Mouse (Mus musculus): ENCODE measurements around the gene Fam53b. TPM values are rescaled to one million over a fixed set of nuclear protein-coding genes. Genes with fewer than 3 reads are reported as not detected.
"Not testable (repeated sequence)": the region's sequence is repeated elsewhere in the genome, so short reads cannot be mapped to it uniquely, and the experiment has no call there.

Gene Fam53b
- polyA plus RNA-seq, 1 experiment, result 10.4 TPM

GRCm38 (mm10) chr7:132666516-132666915 is 147.2 kb downstream of the Fam53b start:
- no peaks in the 10 kb centered on the region for H3K27me3 ChIP-seq (ENCODE audit: control insufficient read depth, insufficient read depth, low read length, poor library complexity, severe bottlenecking)
- TF ChIP-seq EP300 (IDR thresholded peaks at IDR 0.05; ENCODE audit: insufficient read depth, low read depth, low read length) (no peak), CTCF (IDR thresholded peaks at IDR 0.05; ENCODE audit: low read depth, low read length) (no peak), POLR2A (IDR thresholded peaks at IDR 0.05; ENCODE audit: insufficient read depth, low read length) (no peak)
- H3K9me3 ChIP-seq (replicated peaks; ENCODE audit: control insufficient read depth, insufficient read depth, low read length, poor library complexity, severe bottlenecking), result no peaks in the 10 kb centered on the region
- H3K4me3 ChIP-seq (ENCODE audit: low read depth, low read length), result no peak overlapping the region
- no peak overlapping the region for H3K9ac ChIP-seq (ENCODE audit: low read depth, poor library complexity, severe bottlenecking)
- no peak overlapping the region for H3K27ac ChIP-seq (ENCODE audit: insufficient read depth, low read length)
- no peaks in the 10 kb centered on the region for H3K4me1 ChIP-seq (ENCODE audit: control insufficient read depth, insufficient read depth, low read length)
- H3K36me3 ChIP-seq (ENCODE audit: control insufficient read depth, insufficient read depth, low read length, poor library complexity, severe bottlenecking), result no peaks in the 10 kb centered on the region

GRCm38 (mm10) chr7:132665664-132666382 is 147.9 kb downstream of the Fam53b start:
- no peaks in the 10 kb centered on the region for H3K4me1 ChIP-seq (ENCODE audit: control insufficient read depth, insufficient read depth, low read length)
- H3K4me3 ChIP-seq (ENCODE audit: low read depth, low read length), result no peak overlapping the region
- H3K27me3 ChIP-seq (ENCODE audit: control insufficient read depth, insufficient read depth, low read length, poor library complexity, severe bottlenecking), result no peaks in the 10 kb centered on the region

GRCm38 (mm10) chr7:132664815-132665214 is 148.9 kb downstream of the Fam53b start:
- no peaks in the 10 kb centered on the region for H3K27me3 ChIP-seq (ENCODE audit: control insufficient read depth, insufficient read depth, low read length, poor library complexity, severe bottlenecking)

More at GRCm38 (mm10) chr7:132665664-132666382, 147.9 kb downstream of the Fam53b start:
- H3K36me3 ChIP-seq (ENCODE audit: control insufficient read depth, insufficient read depth, low read length, poor library complexity, severe bottlenecking), result no peaks in the 10 kb centered on the region
- no peaks in the 10 kb centered on the region for H3K9me3 ChIP-seq (replicated peaks; ENCODE audit: control insufficient read depth, insufficient read depth, low read length, poor library complexity, severe bottlenecking)
- no peak for TF ChIP-seq POLR2A (IDR thresholded peaks at IDR 0.05; ENCODE audit: insufficient read depth, low read length)
- TF ChIP-seq CTCF (IDR thresholded peaks at IDR 0.05; ENCODE audit: low read depth, low read length), result no peak
- TF ChIP-seq EP300 (IDR thresholded peaks at IDR 0.05; ENCODE audit: insufficient read depth, low read depth, low read length), result no peak
- no peak overlapping the region for H3K27ac ChIP-seq (ENCODE audit: insufficient read depth, low read length)
- no peak overlapping the region for H3K9ac ChIP-seq (ENCODE audit: low read depth, poor library complexity, severe bottlenecking)

GRCm38 (mm10) chr7:132662831-132663230 is 150.9 kb downstream of the Fam53b start:
- not testable (repeated sequence) for H3K27me3 ChIP-seq (ENCODE audit: control insufficient read depth, insufficient read depth, low read length, poor library complexity, severe bottlenecking); H3K27ac ChIP-seq (ENCODE audit: insufficient read depth, low read length); H3K9ac ChIP-seq (ENCODE audit: low read depth, poor library complexity, severe bottlenecking); H3K9me3 ChIP-seq (replicated peaks; ENCODE audit: control insufficient read depth, insufficient read depth, low read length, poor library complexity, severe bottlenecking); H3K36me3 ChIP-seq (ENCODE audit: control insufficient read depth, insufficient read depth, low read length, poor library complexity, severe bottlenecking); H3K4me3 ChIP-seq (ENCODE audit: low read depth, low read length); H3K4me1 ChIP-seq (ENCODE audit: control insufficient read depth, insufficient read depth, low read length)

More at GRCm38 (mm10) chr7:132664815-132665214, 148.9 kb downstream of the Fam53b start:
- no peaks in the 10 kb centered on the region for H3K36me3 ChIP-seq (ENCODE audit: control insufficient read depth, insufficient read depth, low read length, poor library complexity, severe bottlenecking)
- H3K9ac ChIP-seq (ENCODE audit: low read depth, poor library complexity, severe bottlenecking), result no peak overlapping the region
- no peak overlapping the region for H3K27ac ChIP-seq (ENCODE audit: insufficient read depth, low read length)
- TF ChIP-seq POLR2A (IDR thresholded peaks at IDR 0.05; ENCODE audit: insufficient read depth, low read length), result no peak
- no peak for TF ChIP-seq EP300 (IDR thresholded peaks at IDR 0.05; ENCODE audit: insufficient read depth, low read depth, low read length)
- TF ChIP-seq CTCF (IDR thresholded peaks at IDR 0.05; ENCODE audit: low read depth, low read length), result no peak
- H3K4me3 ChIP-seq (ENCODE audit: low read depth, low read length), result no peak overlapping the region
- H3K9me3 ChIP-seq (replicated peaks; ENCODE audit: control insufficient read depth, insufficient read depth, low read length, poor library complexity, severe bottlenecking), result no peaks in the 10 kb centered on the region
- no peaks in the 10 kb centered on the region for H3K4me1 ChIP-seq (ENCODE audit: control insufficient read depth, insufficient read depth, low read length)

Other genes with a start within 250 kb of the Fam53b start
- gene Oat, start 237.5 kb downstream of the Fam53b start, polyA plus RNA-seq (2011; ENCODE audit: insufficient read depth, insufficient read length, low read depth, missing spikeins), result 38.8 and 43.8 TPM in 2 replicates
- 0.20 TPM in 1 of 2 replicates, not detected in the other for gene Nkx1-2, start 214.2 kb downstream of the Fam53b start, polyA plus RNA-seq (2011; ENCODE audit: insufficient read depth, insufficient read length, low read depth, missing spikeins)
- gene Lhpp, start 203.2 kb downstream of the Fam53b start, polyA plus RNA-seq (2011; ENCODE audit: insufficient read depth, insufficient read length, low read depth, missing spikeins), result 5.6 and 6.1 TPM in 2 replicates
- gene Eef1akmt2, start 38.8 kb upstream of the Fam53b start, polyA plus RNA-seq (2011; ENCODE audit: insufficient read depth, insufficient read length, low read depth, missing spikeins), result 39.4 and 43.0 TPM in 2 replicates
- 43.4 and 44.7 TPM in 2 replicates for gene Abraxas2, start 45.3 kb upstream of the Fam53b start, polyA plus RNA-seq (2011; ENCODE audit: insufficient read depth, insufficient read length, low read depth, missing spikeins)
- 28.9 and 29.9 TPM in 2 replicates for gene Zranb1, start 117.3 kb upstream of the Fam53b start, polyA plus RNA-seq (2011; ENCODE audit: insufficient read depth, insufficient read length, low read depth, missing spikeins)

Measured in ES-Bruce4 (cell line).